Mouse (Mus musculus): Measurements from ENCODE around the gene Vgll4.
A peak's percentile ranks its signal among the peaks of the same experiment; 100 is the strongest.

Gene Vgll4

GRCm38 (mm10) chr6:114939666-114940065, 30.1 kb downstream of the Vgll4 start:
- no peak for DNase-seq (ENCODE audit: low read depth, low spot score)

- DNase-seq (ENCODE audit: low read depth, low spot score), result no peak
These were observed 32.9 kb downstream of the Vgll4 start for GRCm38 (mm10) chr6:114936941-114937313.

GRCm38 (mm10) chr6:114936297-114936940, 33.4 kb downstream of the Vgll4 start:
- peak; percentile 89 for DNase-seq (ENCODE audit: low read depth, low spot score)

- no peak for DNase-seq (ENCODE audit: low read depth, low spot score)
These were observed 34.4 kb downstream of the Vgll4 start for GRCm38 (mm10) chr6:114935362-114935761.

GRCm38 (mm10) chr6:114934045-114934444, 35.7 kb downstream of the Vgll4 start:
- peak; percentile 44 for DNase-seq (ENCODE audit: low read depth, low spot score)

GRCm38 (mm10) chr6:114932991-114933392, 36.8 kb downstream of the Vgll4 start:
- DNase-seq (ENCODE audit: low read depth, low spot score), result no peak

- no peak for DNase-seq (ENCODE audit: low read depth, low spot score)
These were observed 37.7 kb downstream of the Vgll4 start for GRCm38 (mm10) chr6:114932116-114932500.

- DNase-seq (ENCODE audit: low read depth, low spot score), result peak; percentile 66
These were observed 38.3 kb downstream of the Vgll4 start for GRCm38 (mm10) chr6:114931212-114932115.

- DNase-seq (ENCODE audit: low read depth, low spot score), result no peak
These were observed 39.1 kb downstream of the Vgll4 start for GRCm38 (mm10) chr6:114930646-114931045.

- DNase-seq (ENCODE audit: low read depth, low spot score), result peak; percentile 75
These were observed 39.7 kb downstream of the Vgll4 start for GRCm38 (mm10) chr6:114930038-114930591.

- DNase-seq (ENCODE audit: low read depth, low spot score), result no peak
These were observed 40.4 kb downstream of the Vgll4 start for GRCm38 (mm10) chr6:114929346-114929745.

GRCm38 (mm10) chr6:114928462-114928861, 41.3 kb downstream of the Vgll4 start:
- peak; percentile 80 for DNase-seq (ENCODE audit: low read depth, low spot score)

GRCm38 (mm10) chr6:114927400-114927799, 42.4 kb downstream of the Vgll4 start:
- DNase-seq (ENCODE audit: low read depth, low spot score), result no peak

GRCm38 (mm10) chr6:114926369-114927157, 43.2 kb downstream of the Vgll4 start:
- DNase-seq (ENCODE audit: low read depth, low spot score), result peak; percentile 82

- no peak for DNase-seq (ENCODE audit: low read depth, low spot score)
These were observed 44.6 kb downstream of the Vgll4 start for GRCm38 (mm10) chr6:114925196-114925595.

GRCm38 (mm10) chr6:114922355-114923096, 47.3 kb downstream of the Vgll4 start:
- DNase-seq (ENCODE audit: low read depth, low spot score), result peak; percentile 71

- peak; percentile 93 for DNase-seq (ENCODE audit: low read depth, low spot score)
These were observed 48.0 kb downstream of the Vgll4 start for GRCm38 (mm10) chr6:114921632-114922354.

- DNase-seq (ENCODE audit: low read depth, low spot score), result peak; percentile 82
These were observed 49.0 kb downstream of the Vgll4 start for GRCm38 (mm10) chr6:114920523-114921445.

- DNase-seq (ENCODE audit: low read depth, low spot score), result no peak
These were observed 50.0 kb downstream of the Vgll4 start for GRCm38 (mm10) chr6:114919670-114920313.

Data from CD4-positive helper T cell, adult 2 months (primary cell).